ENCODE assay signal across 16 mouse cellular contexts in genomic region chr7:83140658-83141057, GRCm38 (mm10).
DNase-seq lines count a peak whose midpoint lies in the region; ATAC-seq and TF ChIP-seq lines count a peak whose summit lies in the region.
"Had no signal": no experiment of that assay in that cellular context is flagged by ENCODE, and none has a peak within 500 bp of the region (broad histone marks: within the 10 kb centered on the region; RNA-seq: fewer than 3 reads in every experiment).

No protein-coding gene starts in this region.

- peak; percentile 10; the same call in 1 of the 2 replicates for TF ChIP-seq RAD21 in CH12.LX (IDR thresholded peaks at IDR 0.05; ENCODE audit: low read depth, low read length)

- no peak overlapping the region for H3K9ac ChIP-seq in embryonic facial prominence, embryonic 14.5 days (ENCODE audit: low read depth, low read length)
- no peak overlapping the region for H3K9ac ChIP-seq in heart, postnatal 0 days (replicated peaks; ENCODE audit: low read depth, low read length)
- H3K9ac ChIP-seq in CH12.LX (ENCODE audit: insufficient read depth, low read depth): no peak overlapping the region
- H3K9ac ChIP-seq: embryonic facial prominence, embryonic 13.5 days; forebrain, embryonic 15.5 days; heart, embryonic 13.5 days; liver, embryonic 12.5 days had no signal

- no peak for TF ChIP-seq CTCF in heart, postnatal 0 days (IDR thresholded peaks at IDR 0.05; ENCODE audit: low read depth)
- 0 out of 4 replicates have a peak, but pooled peaks of 1 of the 2 experiments have one; percentile 14 for TF ChIP-seq CTCF in CH12.LX (conservative IDR thresholded peaks at IDR 0.05 in 1 of 2, IDR thresholded peaks at IDR 0.05 in 1 of 2; ENCODE audit: low read depth in 2 of 2, low read length in 2 of 2)

- TF ChIP-seq EP300 in heart, postnatal 0 days (IDR thresholded peaks at IDR 0.05; ENCODE audit: low read depth): no peak
- no peak for TF ChIP-seq EP300 in CH12.LX (IDR thresholded peaks at IDR 0.05; ENCODE audit: low read length)

- dilution Hi-C loops in CH12.LX (cut with MboI; ENCODE audit: extremely low pct_ligation_motif_present, extremely low pct_unique_long_range_greater_than_20kb, low sequenced_read_pairs): no loop called here

- WGBS in embryonic facial prominence, embryonic 14.5 days: 86% methylated on average over 3 of the region's 3 CpGs
- WGBS in embryonic facial prominence, embryonic 10.5 days: 90% methylated on average over 3 of the region's 3 CpGs
- WGBS in heart, postnatal 0 days: 84% methylated on average over 3 of the region's 3 CpGs

- no peak overlapping the region for H3K27ac ChIP-seq in embryonic facial prominence, embryonic 14.5 days (replicated peaks; ENCODE audit: low read depth, low read length)
- no peak overlapping the region for H3K27ac ChIP-seq in embryonic facial prominence, embryonic 10.5 days (replicated peaks)
- no peak overlapping the region for H3K27ac ChIP-seq in heart, postnatal 0 days (ENCODE audit: low read depth)
- no peak overlapping the region for H3K27ac ChIP-seq in CH12.LX (ENCODE audit: insufficient read depth, low read depth)
- H3K27ac ChIP-seq: embryonic facial prominence, embryonic 13.5 days; forebrain, embryonic 15.5 days; liver, embryonic 12.5 days had no signal

- in situ Hi-C loops in CH12.LX (cut with MboI; ENCODE audit: low pct_ligation_motif_present, low pct_unique_long_range_greater_than_20kb, low sequenced_read_pairs): no loop called here

- no peaks in the 10 kb centered on the region for H3K79me2 ChIP-seq in CH12.LX (replicated peaks; ENCODE audit: control insufficient read depth, extremely low read depth, insufficient read depth, poor library complexity, severe bottlenecking)

- no peak overlapping the region for H3K4me3 ChIP-seq in embryonic facial prominence, embryonic 14.5 days (ENCODE audit: low read depth, low read length)
- H3K4me3 ChIP-seq in embryonic facial prominence, embryonic 10.5 days: no peak overlapping the region
- no peak overlapping the region for H3K4me3 ChIP-seq in heart, postnatal 0 days (ENCODE audit: low read depth, low read length)
- H3K4me3 ChIP-seq in CH12.LX (replicated peaks in 1 of 3; ENCODE audit: low read depth in 2 of 3, low read length in 2 of 3, poor library complexity in 1 of 3): no peak overlapping the region
- H3K4me3 ChIP-seq: embryonic facial prominence, embryonic 13.5 days; forebrain, embryonic 15.5 days; heart, embryonic 13.5 days; liver, embryonic 12.5 days had no signal

- DNase-seq in embryonic facial prominence, embryonic 14.5 days (ENCODE audit: low spot score): peak; percentile 15
- no peak for DNase-seq in embryonic facial prominence, embryonic 10.5 days (ENCODE audit: low spot score)
- peak; percentile 10 for DNase-seq in heart, postnatal 0 days (ENCODE audit: low spot score)
- no peak for DNase-seq in heart, postnatal 4 days
- no peak for DNase-seq in CH12.LX (ENCODE audit: extremely low read depth)
- peak; percentile 10 to 52 for DNase-seq in cerebellum, postnatal 25 days
- no peak for DNase-seq in spleen, postnatal 14 days (ENCODE audit: low spot score in 2 of 2)
- no peak for DNase-seq in embryo, embryonic 10 days (ENCODE audit: low spot score)
- DNase-seq: adrenal gland, adult 2 months; lung, postnatal 10 days; thymus, postnatal 36 days had no signal

- no peaks in the 10 kb centered on the region for H3K9me3 ChIP-seq in embryonic facial prominence, embryonic 14.5 days (ENCODE audit: control insufficient read depth, low read length)
- H3K9me3 ChIP-seq in embryonic facial prominence, embryonic 10.5 days: no peaks in the 10 kb centered on the region
- no peaks in the 10 kb centered on the region for H3K9me3 ChIP-seq in heart, postnatal 0 days (replicated peaks; ENCODE audit: control insufficient read depth, low read length)
- H3K9me3 ChIP-seq in CH12.LX (replicated peaks; ENCODE audit: low read length): no peaks in the 10 kb centered on the region
- H3K9me3 ChIP-seq: embryonic facial prominence, embryonic 13.5 days; forebrain, embryonic 15.5 days; heart, embryonic 13.5 days; liver, embryonic 12.5 days had no signal

- H3K36me3 ChIP-seq in embryonic facial prominence, embryonic 14.5 days (ENCODE audit: control insufficient read depth, insufficient read depth, low read length): no peaks in the 10 kb centered on the region
- no peaks in the 10 kb centered on the region for H3K36me3 ChIP-seq in embryonic facial prominence, embryonic 10.5 days (replicated peaks)
- no peaks in the 10 kb centered on the region for H3K36me3 ChIP-seq in heart, postnatal 0 days (replicated peaks; ENCODE audit: control insufficient read depth, insufficient read depth, low read length)
- no peaks in the 10 kb centered on the region for H3K36me3 ChIP-seq in CH12.LX (replicated peaks in 1 of 2; ENCODE audit: control insufficient read depth in 1 of 2, insufficient read depth in 1 of 2, low read length in 1 of 2)
- H3K36me3 ChIP-seq: embryonic facial prominence, embryonic 13.5 days; forebrain, embryonic 15.5 days; heart, embryonic 13.5 days; liver, embryonic 12.5 days had no signal

- ATAC-seq in embryonic facial prominence, embryonic 14.5 days (ENCODE audit: low read depth): no peak; the same call in 1 of the 2 replicates
- ATAC-seq in heart, postnatal 0 days (ENCODE audit: insufficient read depth, low read depth): no peak
- ATAC-seq: forebrain, embryonic 15.5 days; liver, embryonic 12.5 days had no signal

- no peak for TF ChIP-seq POLR2A in CH12.LX (IDR thresholded peaks at IDR 0.05; ENCODE audit: low read depth, low read length)

- no peak overlapping the region for H3K4me2 ChIP-seq in embryonic facial prominence, embryonic 14.5 days (ENCODE audit: low read depth, low read length)
- no peak overlapping the region for H3K4me2 ChIP-seq in heart, postnatal 0 days (ENCODE audit: low read depth, low read length)
- no peak overlapping the region for H3K4me2 ChIP-seq in CH12.LX (ENCODE audit: insufficient read depth, low read depth, poor library complexity, severe bottlenecking)
- H3K4me2 ChIP-seq: embryonic facial prominence, embryonic 13.5 days; forebrain, embryonic 15.5 days; heart, embryonic 13.5 days; liver, embryonic 12.5 days; midbrain, embryonic 11.5 days had no signal

- H3K4me1 ChIP-seq in embryonic facial prominence, embryonic 14.5 days (ENCODE audit: control insufficient read depth, insufficient read depth, low read length): no peaks in the 10 kb centered on the region
- H3K4me1 ChIP-seq in embryonic facial prominence, embryonic 10.5 days: peaks cover 10% of the 10 kb centered on the region
- peaks cover 3% of the 10 kb centered on the region; the same call in 1 of the 2 replicates for H3K4me1 ChIP-seq in heart, postnatal 0 days (ENCODE audit: control insufficient read depth, insufficient read depth)
- no peaks in the 10 kb centered on the region for H3K4me1 ChIP-seq in CH12.LX (ENCODE audit: control insufficient read depth in 1 of 2, insufficient read depth in 2 of 2)
- H3K4me1 ChIP-seq: forebrain, embryonic 15.5 days; liver, embryonic 12.5 days had no signal

- no peaks in the 10 kb centered on the region for H3K27me3 ChIP-seq in embryonic facial prominence, embryonic 14.5 days (replicated peaks; ENCODE audit: control insufficient read depth, insufficient read depth, low read length)
- H3K27me3 ChIP-seq in embryonic facial prominence, embryonic 10.5 days (replicated peaks; ENCODE audit: low read depth, poor library complexity, severe bottlenecking): no peaks in the 10 kb centered on the region
- no peaks in the 10 kb centered on the region for H3K27me3 ChIP-seq in heart, postnatal 0 days (ENCODE audit: control insufficient read depth, insufficient read depth, low read length)
- no peaks in the 10 kb centered on the region for H3K27me3 ChIP-seq in CH12.LX (replicated peaks)
- H3K27me3 ChIP-seq: embryonic facial prominence, embryonic 13.5 days; forebrain, embryonic 15.5 days; heart, embryonic 13.5 days; liver, embryonic 12.5 days had no signal

TF ChIP-seq in CH12.LX, 34 proteins besides CTCF, POLR2A, EP300 and RAD21:
- peak; percentile 32 for TF ChIP-seq SMC3 (IDR thresholded peaks at IDR 0.05; ENCODE audit: low read depth, low read length)
- TF ChIP-seq RCOR1 (conservative IDR thresholded peaks at IDR 0.05; ENCODE audit: low read depth, low read length): no peak

Comparison
In these comparisons a context has a peak if more than half of its experiments do, and no peak if none do; other contexts are left out.
1. DNase-seq: peak in embryonic facial prominence, embryonic 14.5 days (single experiment), heart, postnatal 0 days (single experiment) and cerebellum, postnatal 25 days (2 of 2); none in embryonic facial prominence, embryonic 10.5 days (single experiment), heart, postnatal 4 days (single experiment), CH12.LX (single experiment), spleen, postnatal 14 days (0 of 2) and embryo, embryonic 10 days (single experiment).